Mouse (Mus musculus) midbrain, postnatal 0 days (tissue): ENCODE measurements around the gene Myl9. TPM values are rescaled to one million over a fixed set of nuclear protein-coding genes. Genes with fewer than 3 reads are reported as not detected.
"Not testable (repeated sequence)": the region's sequence is repeated elsewhere in the genome, so short reads cannot be mapped to it uniquely, and the experiment has no call there.

ENCODE experiments used
- ATAC-seq: fragments of 200-750 bp; cut with Nextera tagmentation; 2 replicates; pipeline ENCODE4 v1.8.0; 2017; ENCODE audit warnings: moderate number of reproducible peaks, mild to moderate bottlenecking, moderate TSS enrichment, moderate library complexity; ENCODE audit not compliant: low FRiP score
- DNase-seq: peaks from one replicate; pipeline ENCODE4 v3.0.0-alpha.2; 2015; ENCODE audit warnings: low spot score
- H3K27ac ChIP-seq: fragments of 300-500 bp; sonication (generic); 2 replicates; pipeline ENCODE4 v1.5.1; 2014; ENCODE audit warnings: low read depth, mild to moderate bottlenecking, low read length, mixed read lengths
- H3K27me3 ChIP-seq: fragments of 300-500 bp; sonication (generic); 2 replicates; pipeline ENCODE4 v1.6.1; 2014; ENCODE audit warnings: low read length, control low read depth, mixed read lengths; ENCODE audit not compliant: insufficient read depth
- H3K36me3 ChIP-seq: fragments of 300-500 bp; sonication (generic); 2 replicates; pipeline ENCODE4 v1.6.1; 2014; ENCODE audit warnings: low read length, control low read depth, mixed read lengths; ENCODE audit not compliant: insufficient read depth
- H3K4me1 ChIP-seq: fragments of 300-500 bp; sonication (generic); 2 replicates; pipeline ENCODE4 v1.6.1; 2014; ENCODE audit warnings: mild to moderate bottlenecking, control low read depth, antibody characterized with exemption, low read length, mixed read lengths; ENCODE audit not compliant: insufficient read depth
- H3K4me2 ChIP-seq: fragments of 300-500 bp; sonication (generic); 2 replicates; pipeline ENCODE4 v1.6.1; 2014; ENCODE audit warnings: low read depth, mild to moderate bottlenecking, low read length, mixed read lengths; ENCODE audit not compliant: poor library complexity, severe bottlenecking
- H3K4me3 ChIP-seq: fragments of 300-500 bp; sonication (generic); 2 replicates; pipeline ENCODE4 v1.5.1; 2014; ENCODE audit warnings: low read depth, mild to moderate bottlenecking, low read length, moderate library complexity
- H3K9ac ChIP-seq: fragments of 300-500 bp; sonication (generic); replicated peaks from 2 replicates; pipeline ENCODE4 v1.6.1; 2014; ENCODE audit warnings: mild to moderate bottlenecking, low read length, moderate library complexity, mixed read lengths; ENCODE audit not compliant: poor library complexity, severe bottlenecking
- H3K9me3 ChIP-seq: fragments of 300-500 bp; sonication (generic); 2 replicates; pipeline ENCODE4 v1.6.1; 2016; ENCODE audit warnings: low read length, control low read depth
- CTCF ChIP-seq: IDR thresholded peaks from 2 replicates; pipeline ENCODE4 v1.5.1; 2016; ENCODE audit warnings: antibody characterized with exemption, mild to moderate bottlenecking
- WGBS: fragments of 180-500 bp; shearing (Covaris S2); extraction: QIAGEN DNeasy Blood & Tissue Kit; methylation state at CpG from one replicate; pipeline ENCODE4 v1.1.7; 2014; 5-methylcytosine and 5-hydroxymethylcytosine counted together
- polyA plus RNA-seq: library from polyadenylated mRNA; unstranded; fragments of >200 nt; fragmentation: Nextera tagmentation; extraction: Ambion mirVana; gene quantifications from 2 replicates; pipeline ENCODE4 v1.2.1, GENCODE M21; 2015
- total RNA-seq: library from RNA; depleted of rRNA; stranded (reverse); fragments of >200 nt; gene quantifications from 2 replicates; pipeline ENCODE4 v1.2.3, GENCODE M21; 2014

Myl9 gene
- total and polyA plus RNA-seq, 2 experiments from 2014 or later: 30.7 to 33.8 TPM

- no peaks in the 10 kb centered on the region for H3K36me3 ChIP-seq
- ATAC-seq (no peak), DNase-seq (no peak)
- H3K4me1 ChIP-seq: no peaks in the 10 kb centered on the region
- TF ChIP-seq CTCF: no peak
- H3K27me3 ChIP-seq: no peaks in the 10 kb centered on the region
- H3K4me2 ChIP-seq: no peak overlapping the region
- no peak overlapping the region for H3K9ac ChIP-seq
- 85% methylated on average over 9 of the region's 9 CpGs for WGBS
- no peak overlapping the region for H3K27ac ChIP-seq
- no peaks in the 10 kb centered on the region for H3K9me3 ChIP-seq
- no peak overlapping the region for H3K4me3 ChIP-seq
Measured at GRCm38 (mm10) chr2:156783349-156783728, 8.1 kb downstream of the Myl9 start.

- H3K4me1 ChIP-seq: no peaks in the 10 kb centered on the region
- TF ChIP-seq CTCF: no peak
- no peaks in the 10 kb centered on the region for H3K36me3 ChIP-seq
- H3K9me3 ChIP-seq: no peaks in the 10 kb centered on the region
- no peak overlapping the region for H3K4me2 ChIP-seq
- 83% methylated on average over 7 of the region's 7 CpGs for WGBS
- no peak for ATAC-seq
- H3K27me3 ChIP-seq: no peaks in the 10 kb centered on the region
- no peak for DNase-seq
- H3K4me3 ChIP-seq: no peak overlapping the region
- no peak overlapping the region for H3K9ac ChIP-seq
- no peak overlapping the region for H3K27ac ChIP-seq
Measured at GRCm38 (mm10) chr2:156784016-156784585, 8.9 kb downstream of the Myl9 start.

GRCm38 (mm10) chr2:156784891-156785290 lies 9.7 kb downstream of the Myl9 start:
- Histone ChIP-seq H3K27me3 (no peaks in the 10 kb centered on the region), H3K4me3 (no peak overlapping the region), H3K9ac (no peak overlapping the region), H3K36me3 (no peaks in the 10 kb centered on the region), H3K9me3 (no peaks in the 10 kb centered on the region), H3K27ac (no peak overlapping the region), H3K4me1 (no peaks in the 10 kb centered on the region), H3K4me2 (no peak overlapping the region)
- no peak for TF ChIP-seq CTCF
- DNase-seq (no peak), ATAC-seq (no peak)
- 86% methylated on average over 2 of the region's 2 CpGs for WGBS

GRCm38 (mm10) chr2:156786369-156786768 lies 11.1 kb downstream of the Myl9 start:
- H3K9ac ChIP-seq, DNase-seq, H3K9me3 ChIP-seq, H3K4me1 ChIP-seq, ATAC-seq, H3K36me3 ChIP-seq, H3K4me3 ChIP-seq, H3K4me2 ChIP-seq, H3K27ac ChIP-seq, H3K27me3 ChIP-seq: not testable (repeated sequence)

GRCm38 (mm10) chr2:156787090-156787775 lies 12.0 kb downstream of the Myl9 start:
- TF ChIP-seq CTCF: no peak
- H3K27ac ChIP-seq: no peak overlapping the region
- no peak overlapping the region for H3K4me2 ChIP-seq
- H3K36me3 ChIP-seq: no peaks in the 10 kb centered on the region
- no peaks in the 10 kb centered on the region for H3K27me3 ChIP-seq
- ATAC-seq (no peak), DNase-seq (no peak)
- 88% methylated on average over 5 of the region's 5 CpGs for WGBS
- no peak overlapping the region for H3K4me3 ChIP-seq
- H3K9ac ChIP-seq: no peak overlapping the region
- H3K4me1 ChIP-seq: no peaks in the 10 kb centered on the region
- no peaks in the 10 kb centered on the region for H3K9me3 ChIP-seq

- TF ChIP-seq CTCF: peak; percentile 56
- H3K4me2 ChIP-seq: no peak overlapping the region
- no peak overlapping the region for H3K4me3 ChIP-seq
- H3K36me3 ChIP-seq: no peaks in the 10 kb centered on the region
- H3K4me1 ChIP-seq: no peaks in the 10 kb centered on the region
- H3K9ac ChIP-seq: no peak overlapping the region
- H3K27ac ChIP-seq: no peak overlapping the region
- ATAC-seq (no peak), DNase-seq (no peak)
- H3K27me3 ChIP-seq: no peaks in the 10 kb centered on the region
- H3K9me3 ChIP-seq: no peaks in the 10 kb centered on the region
- WGBS: 37% methylated on average over 3 of the region's 3 CpGs
Measured at GRCm38 (mm10) chr2:156787776-156788105, 12.5 kb downstream of the Myl9 start.
